Mouse (Mus musculus): Measurements from ENCODE around the gene Nav3. TPM values are rescaled to one million over a fixed set of nuclear protein-coding genes. Genes with fewer than 3 reads are reported as not detected.

The Nav3 gene
- polyA plus RNA-seq, 1 experiment from 2014 or later: 3.7 TPM

GRCm38 (mm10) chr10:110440396-110440795 lies 15.6 kb downstream of the Nav3 start:
- ATAC-seq (ENCODE audit: low FRiP score, low TSS enrichment): no peak
- Histone ChIP-seq H3K9me3 (ENCODE audit: low read length) (no peaks in the 10 kb centered on the region), H3K36me3 (ENCODE audit: insufficient read depth, low read length) (no peaks in the 10 kb centered on the region), H3K4me1 (ENCODE audit: insufficient read depth, low read length) (no peaks in the 10 kb centered on the region), H3K9ac (replicated peaks; ENCODE audit: low read length) (no peak overlapping the region), H3K4me3 (ENCODE audit: low read length) (no peak overlapping the region), H3K4me2 (replicated peaks; ENCODE audit: low read depth, low read length) (no peak overlapping the region), H3K27me3 (ENCODE audit: insufficient read depth, low read length) (no peaks in the 10 kb centered on the region), H3K27ac (ENCODE audit: low read length) (no peak overlapping the region)
- 93% methylated on average over 2 of the region's 2 CpGs for WGBS

- no peaks in the 10 kb centered on the region for H3K27me3 ChIP-seq (ENCODE audit: insufficient read depth, low read length)
Observed at GRCm38 (mm10) chr10:110431078-110431477, 24.9 kb downstream of the Nav3 start.

GRCm38 (mm10) chr10:110429578-110429977 lies 26.4 kb downstream of the Nav3 start:
- Histone ChIP-seq H3K9ac (replicated peaks; ENCODE audit: low read length) (no peak overlapping the region), H3K36me3 (ENCODE audit: insufficient read depth, low read length) (no peaks in the 10 kb centered on the region), H3K4me3 (ENCODE audit: low read length) (no peak overlapping the region), H3K9me3 (ENCODE audit: low read length) (no peaks in the 10 kb centered on the region), H3K4me2 (replicated peaks; ENCODE audit: low read depth, low read length) (no peak overlapping the region), H3K27ac (ENCODE audit: low read length) (no peak overlapping the region), H3K4me1 (ENCODE audit: insufficient read depth, low read length) (no peaks in the 10 kb centered on the region), H3K27me3 (ENCODE audit: insufficient read depth, low read length) (no peaks in the 10 kb centered on the region)
- WGBS: 66% methylated on average over 6 of the region's 6 CpGs
- no peak for ATAC-seq (ENCODE audit: low FRiP score, low TSS enrichment)

More at GRCm38 (mm10) chr10:110431078-110431477, 24.9 kb downstream of the Nav3 start:
- WGBS: 91% methylated on average over 3 of the region's 3 CpGs
- H3K4me2 ChIP-seq (replicated peaks; ENCODE audit: low read depth, low read length): no peak overlapping the region
- no peaks in the 10 kb centered on the region for H3K4me1 ChIP-seq (ENCODE audit: insufficient read depth, low read length)
- H3K36me3 ChIP-seq (ENCODE audit: insufficient read depth, low read length): no peaks in the 10 kb centered on the region
- H3K9me3 ChIP-seq (ENCODE audit: low read length): no peaks in the 10 kb centered on the region
- no peak overlapping the region for H3K27ac ChIP-seq (ENCODE audit: low read length)
- ATAC-seq (ENCODE audit: low FRiP score, low TSS enrichment): no peak
- H3K9ac ChIP-seq (replicated peaks; ENCODE audit: low read length): no peak overlapping the region
- no peak overlapping the region for H3K4me3 ChIP-seq (ENCODE audit: low read length)

- H3K4me1 ChIP-seq (ENCODE audit: insufficient read depth, low read length): no peaks in the 10 kb centered on the region
- no peak overlapping the region for H3K27ac ChIP-seq (ENCODE audit: low read length)
- H3K4me3 ChIP-seq (ENCODE audit: low read length): no peak overlapping the region
- no peaks in the 10 kb centered on the region for H3K27me3 ChIP-seq (ENCODE audit: insufficient read depth, low read length)
- no peak overlapping the region for H3K9ac ChIP-seq (replicated peaks; ENCODE audit: low read length)
- 72% methylated on average over 2 of the region's 2 CpGs for WGBS
- H3K4me2 ChIP-seq (replicated peaks; ENCODE audit: low read depth, low read length): no peak overlapping the region
- ATAC-seq (ENCODE audit: low FRiP score, low TSS enrichment): no peak
- no peaks in the 10 kb centered on the region for H3K36me3 ChIP-seq (ENCODE audit: insufficient read depth, low read length)
- H3K9me3 ChIP-seq (ENCODE audit: low read length): no peaks in the 10 kb centered on the region
Observed at GRCm38 (mm10) chr10:110429052-110429451, 27.0 kb downstream of the Nav3 start.

GRCm38 (mm10) chr10:110421533-110421932 lies 34.5 kb downstream of the Nav3 start:
- ATAC-seq (ENCODE audit: low FRiP score, low TSS enrichment): no peak

GRCm38 (mm10) chr10:110417003-110417402 lies 39.0 kb downstream of the Nav3 start:
- Histone ChIP-seq H3K9me3 (ENCODE audit: low read length) (no peaks in the 10 kb centered on the region), H3K27me3 (ENCODE audit: insufficient read depth, low read length) (no peaks in the 10 kb centered on the region), H3K4me2 (replicated peaks; ENCODE audit: low read depth, low read length) (no peak overlapping the region), H3K4me1 (ENCODE audit: insufficient read depth, low read length) (no peaks in the 10 kb centered on the region), H3K36me3 (ENCODE audit: insufficient read depth, low read length) (no peaks in the 10 kb centered on the region), H3K27ac (ENCODE audit: low read length) (no peak overlapping the region), H3K4me3 (ENCODE audit: low read length) (no peak overlapping the region), H3K9ac (replicated peaks; ENCODE audit: low read length) (no peak overlapping the region)
- 64% methylated on average over 5 of the region's 5 CpGs for WGBS
- ATAC-seq (ENCODE audit: low FRiP score, low TSS enrichment): no peak

More at GRCm38 (mm10) chr10:110421533-110421932, 34.5 kb downstream of the Nav3 start:
- Histone ChIP-seq H3K36me3 (ENCODE audit: insufficient read depth, low read length) (no peaks in the 10 kb centered on the region), H3K4me3 (ENCODE audit: low read length) (no peak overlapping the region), H3K4me2 (replicated peaks; ENCODE audit: low read depth, low read length) (no peak overlapping the region), H3K4me1 (ENCODE audit: insufficient read depth, low read length) (no peaks in the 10 kb centered on the region), H3K27ac (ENCODE audit: low read length) (no peak overlapping the region), H3K9me3 (ENCODE audit: low read length) (no peaks in the 10 kb centered on the region), H3K27me3 (ENCODE audit: insufficient read depth, low read length) (no peaks in the 10 kb centered on the region), H3K9ac (replicated peaks; ENCODE audit: low read length) (no peak overlapping the region)
- WGBS: 89% methylated on average over 5 of the region's 5 CpGs

- H3K9me3 ChIP-seq (ENCODE audit: low read length): no peaks in the 10 kb centered on the region
- H3K9ac ChIP-seq (replicated peaks; ENCODE audit: low read length): no peak overlapping the region
- WGBS: 47% methylated on average over 3 of the region's 3 CpGs
- H3K36me3 ChIP-seq (ENCODE audit: insufficient read depth, low read length): no peaks in the 10 kb centered on the region
- no peak overlapping the region for H3K27ac ChIP-seq (ENCODE audit: low read length)
- ATAC-seq (ENCODE audit: low FRiP score, low TSS enrichment): no peak
- no peak overlapping the region for H3K4me2 ChIP-seq (replicated peaks; ENCODE audit: low read depth, low read length)
- H3K27me3 ChIP-seq (ENCODE audit: insufficient read depth, low read length): no peaks in the 10 kb centered on the region
- no peak overlapping the region for H3K4me3 ChIP-seq (ENCODE audit: low read length)
- H3K4me1 ChIP-seq (ENCODE audit: insufficient read depth, low read length): no peaks in the 10 kb centered on the region
Observed at GRCm38 (mm10) chr10:110415624-110416023, 40.4 kb downstream of the Nav3 start.

GRCm38 (mm10) chr10:110413281-110413897 lies 42.6 kb downstream of the Nav3 start:
- no peak overlapping the region for H3K9ac ChIP-seq (replicated peaks; ENCODE audit: low read length)
- no peaks in the 10 kb centered on the region for H3K4me1 ChIP-seq (ENCODE audit: insufficient read depth, low read length)
- no peak overlapping the region for H3K27ac ChIP-seq (ENCODE audit: low read length)
- WGBS: 81% methylated on average over 11 of the region's 11 CpGs
- H3K27me3 ChIP-seq (ENCODE audit: insufficient read depth, low read length): no peaks in the 10 kb centered on the region
- no peaks in the 10 kb centered on the region for H3K36me3 ChIP-seq (ENCODE audit: insufficient read depth, low read length)
- no peak overlapping the region for H3K4me3 ChIP-seq (ENCODE audit: low read length)
- no peaks in the 10 kb centered on the region for H3K9me3 ChIP-seq (ENCODE audit: low read length)
- no peak overlapping the region for H3K4me2 ChIP-seq (replicated peaks; ENCODE audit: low read depth, low read length)
- ATAC-seq (ENCODE audit: low FRiP score, low TSS enrichment): no peak

- Histone ChIP-seq H3K9me3 (ENCODE audit: low read length) (no peaks in the 10 kb centered on the region), H3K4me3 (ENCODE audit: low read length) (no peak overlapping the region), H3K27ac (ENCODE audit: low read length) (no peak overlapping the region), H3K27me3 (ENCODE audit: insufficient read depth, low read length) (no peaks in the 10 kb centered on the region), H3K36me3 (ENCODE audit: insufficient read depth, low read length) (no peaks in the 10 kb centered on the region), H3K4me1 (ENCODE audit: insufficient read depth, low read length) (no peaks in the 10 kb centered on the region), H3K9ac (replicated peaks; ENCODE audit: low read length) (no peak overlapping the region), H3K4me2 (replicated peaks; ENCODE audit: low read depth, low read length) (no peak overlapping the region)
- ATAC-seq (ENCODE audit: low FRiP score, low TSS enrichment): no peak
- WGBS: 92% methylated on average over 2 of the region's 2 CpGs
Observed at GRCm38 (mm10) chr10:110402950-110403349, 53.1 kb downstream of the Nav3 start.

- Histone ChIP-seq H3K4me3 (ENCODE audit: low read length) (no peak overlapping the region), H3K4me1 (ENCODE audit: insufficient read depth, low read length) (no peaks in the 10 kb centered on the region), H3K9me3 (ENCODE audit: low read length) (no peaks in the 10 kb centered on the region), H3K9ac (replicated peaks; ENCODE audit: low read length) (no peak overlapping the region), H3K36me3 (ENCODE audit: insufficient read depth, low read length) (no peaks in the 10 kb centered on the region), H3K27ac (ENCODE audit: low read length) (no peak overlapping the region), H3K27me3 (ENCODE audit: insufficient read depth, low read length) (no peaks in the 10 kb centered on the region), H3K4me2 (replicated peaks; ENCODE audit: low read depth, low read length) (no peak overlapping the region)
- ATAC-seq (ENCODE audit: low FRiP score, low TSS enrichment): no peak
- WGBS: 84% methylated on average over 6 of the region's 6 CpGs
Observed at GRCm38 (mm10) chr10:110400642-110401041, 55.4 kb downstream of the Nav3 start.

Measured in kidney, embryonic 16.5 days (tissue).